Mouse (Mus musculus) leukemia stem cell, adult 10-12 weeks (primary cell): ENCODE data around the gene Rpl22l1. TPM values are rescaled to one million over a fixed set of nuclear protein-coding genes. Genes with fewer than 3 reads are reported as not detected.

Source experiments
- polyA plus RNA-seq: library from polyadenylated mRNA; stranded (reverse); fragments of >175 nt; gene quantifications from 2 replicates; pipeline ENCODE4 v1.2.3, GENCODE M21; 2012; ENCODE audit warnings: low replicate concordance

The Rpl22l1 gene
- 4.6 and 26.1 TPM in 2 replicates for polyA plus RNA-seq

DNA sequence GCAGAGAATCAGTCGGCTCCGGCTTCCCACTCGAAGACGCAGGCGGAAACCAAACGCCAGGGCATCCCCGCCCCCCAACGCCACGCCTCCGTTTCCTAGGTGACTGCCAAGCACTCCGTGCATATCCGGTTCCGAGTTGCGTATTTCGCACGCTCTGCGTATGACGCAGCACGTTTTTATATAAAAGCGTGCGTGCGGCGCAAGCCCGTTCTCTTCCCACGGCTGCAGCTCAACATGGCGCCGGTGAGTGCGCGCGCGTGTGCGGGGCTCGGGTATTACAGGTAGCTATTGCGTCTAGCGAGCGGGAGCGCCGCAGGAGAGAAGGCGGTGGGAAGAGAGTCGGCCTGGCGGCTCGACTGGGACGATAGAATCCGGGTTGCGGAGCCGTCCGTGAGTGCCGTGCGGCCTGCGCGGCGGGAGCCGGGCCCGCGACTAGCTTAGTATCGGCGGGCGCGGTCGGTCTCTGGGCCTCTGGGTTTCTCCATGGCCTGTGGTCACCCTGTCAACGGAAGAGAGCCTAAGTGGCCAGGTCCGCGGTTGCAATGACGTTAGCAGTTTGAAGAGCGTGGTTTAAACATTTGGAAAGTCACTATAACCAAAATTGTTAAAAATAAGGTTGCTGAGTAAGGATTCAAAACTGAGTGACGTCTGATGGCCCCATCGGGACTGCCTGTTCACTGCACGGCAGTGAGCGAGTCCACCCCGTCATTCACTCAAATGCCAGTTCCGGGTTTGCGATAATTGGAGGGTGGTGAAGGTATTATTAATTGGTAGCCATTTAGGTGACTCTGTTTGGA lies at the start of gene Rpl22l1:
TSS of gene Rpl22l1 (plus strand) at position 136 of the 797 bp plus-strand sequence.

DNA sequence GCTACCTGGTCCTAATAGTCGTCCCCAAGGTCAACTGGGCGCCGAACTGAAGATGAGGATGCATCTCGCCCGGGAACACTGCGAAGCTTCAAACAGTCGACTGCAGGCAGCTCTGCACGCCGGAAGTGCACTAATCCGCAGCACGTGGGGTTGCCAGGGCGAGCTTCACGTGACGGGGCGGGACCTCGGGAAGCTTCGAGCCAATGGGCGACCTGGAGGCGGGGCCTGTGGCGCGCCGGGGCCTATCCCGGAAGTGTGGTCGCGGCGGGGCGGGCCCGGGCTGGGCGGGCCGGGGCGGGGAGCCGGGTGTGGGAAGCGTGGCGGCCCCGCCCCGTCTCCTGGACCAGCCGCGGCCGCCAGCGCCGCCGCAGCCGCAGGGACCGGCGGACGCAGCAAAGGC lies 24.2 kb upstream of the Rpl22l1 start, which contains the start of gene Eif5a2:
TSS of gene Eif5a2 (plus strand) at position 283 of the 400 bp plus-strand sequence.

Other genes starting within 250 kb of the Rpl22l1 start
- gene Slc2a2, start 107.5 kb upstream of the Rpl22l1 start, polyA plus RNA-seq = not detected in 2 replicates
- 0.82 and 1.9 TPM in 2 replicates for gene Eif5a2, start 24.2 kb upstream of the Rpl22l1 start, polyA plus RNA-seq
- gene Gm1527, start 87.2 kb downstream of the Rpl22l1 start, polyA plus RNA-seq = 0.10 TPM in 1 of 2 replicates, not detected in the other